ENCODE assay signal across 8 mouse cellular contexts in the genomic region with DNA sequence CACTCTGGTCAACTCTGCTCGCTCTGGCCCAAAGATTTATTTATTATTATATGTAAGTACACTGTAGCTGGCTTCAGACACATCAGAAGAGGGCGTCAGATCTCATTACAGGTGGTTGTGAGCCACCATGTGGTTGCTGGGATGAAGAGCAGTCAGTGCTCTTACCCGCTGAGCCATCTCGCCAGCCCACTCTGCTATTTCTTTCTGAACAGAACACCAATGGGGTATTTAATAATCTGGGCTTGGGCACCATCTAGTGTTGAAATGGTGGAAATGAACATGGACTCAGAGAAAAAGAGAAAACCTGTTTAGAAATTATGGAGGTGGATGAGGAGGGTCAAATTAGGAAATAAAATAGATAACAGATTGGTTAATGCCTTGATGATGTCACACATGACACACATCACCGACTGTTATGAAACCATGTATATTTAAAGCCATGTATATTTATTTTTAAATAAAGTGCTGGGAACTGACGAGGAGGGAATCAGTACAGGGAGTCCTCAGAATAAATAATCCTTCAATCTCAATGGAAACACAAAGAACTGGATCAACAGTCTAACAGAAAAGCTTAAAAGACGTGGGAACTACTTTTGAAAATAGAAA. TPM values are rescaled to one million over a fixed set of nuclear protein-coding genes. Genes with fewer than 3 reads are reported as not detected.
A peak's percentile ranks its signal among the peaks of the same experiment; 100 is the strongest.
DNase-seq lines count a peak whose midpoint lies in the region; ATAC-seq and TF ChIP-seq lines count a peak whose summit lies in the region.

No protein-coding gene starts in this region.

- TF ChIP-seq EP300 in heart, adult 2 months (IDR thresholded peaks at IDR 0.05; ENCODE audit: insufficient read depth, low read depth, low read length) = no peak

- no peak overlapping the region for H3K27ac ChIP-seq in embryonic facial prominence, embryonic 14.5 days (replicated peaks; ENCODE audit: low read depth, low read length)
- no peak overlapping the region for H3K27ac ChIP-seq in heart, adult 2 months
- H3K27ac ChIP-seq in kidney, adult 2 months (ENCODE audit: insufficient read depth, low read depth, low read length) = no peak overlapping the region
- H3K27ac ChIP-seq in limb, embryonic 10.5 days = no peak overlapping the region
- no peak overlapping the region for H3K27ac ChIP-seq in midbrain, embryonic 13.5 days

- no peak for TF ChIP-seq POLR2A in heart, adult 2 months (IDR thresholded peaks at IDR 0.05; ENCODE audit: insufficient read depth, low read depth, low read length)
- no peak for TF ChIP-seq POLR2A in kidney, adult 2 months (IDR thresholded peaks at IDR 0.05; ENCODE audit: low read depth, low read length)

- no peak overlapping the region for H3K4me3 ChIP-seq in embryonic facial prominence, embryonic 14.5 days (ENCODE audit: low read depth, low read length)
- no peak overlapping the region for H3K4me3 ChIP-seq in heart, adult 2 months
- H3K4me3 ChIP-seq in kidney, adult 2 months (ENCODE audit: insufficient read depth, low read depth, low read length) = no peak overlapping the region
- no peak overlapping the region for H3K4me3 ChIP-seq in limb, embryonic 10.5 days
- no peak overlapping the region for H3K4me3 ChIP-seq in midbrain, embryonic 13.5 days (replicated peaks)

- H3K9ac ChIP-seq in embryonic facial prominence, embryonic 14.5 days (ENCODE audit: low read depth, low read length) = no peak overlapping the region
- H3K9ac ChIP-seq in heart, adult 2 months (ENCODE audit: low read depth, low read length) = no peak overlapping the region
- H3K9ac ChIP-seq in midbrain, embryonic 13.5 days (replicated peaks) = no peak overlapping the region

- no peak overlapping the region for H3K4me2 ChIP-seq in embryonic facial prominence, embryonic 14.5 days (ENCODE audit: low read depth, low read length)
- H3K4me2 ChIP-seq in midbrain, embryonic 13.5 days (replicated peaks) = no peak overlapping the region

- H3K4me1 ChIP-seq in embryonic facial prominence, embryonic 14.5 days (ENCODE audit: control insufficient read depth, insufficient read depth, low read length) = no peaks in the 10 kb centered on the region
- no peaks in the 10 kb centered on the region for H3K4me1 ChIP-seq in heart, adult 2 months (ENCODE audit: control insufficient read depth, insufficient read depth, low read length)
- H3K4me1 ChIP-seq in kidney, adult 2 months (ENCODE audit: control insufficient read depth, insufficient read depth, low read length) = no peaks in the 10 kb centered on the region
- H3K4me1 ChIP-seq in limb, embryonic 10.5 days = peaks cover 5% of the 10 kb centered on the region
- H3K4me1 ChIP-seq in midbrain, embryonic 13.5 days (replicated peaks) = 0 out of 2 replicates have a peak, but pooled peaks cover 4% of the 10 kb centered on the region

- no peaks in the 10 kb centered on the region for H3K9me3 ChIP-seq in embryonic facial prominence, embryonic 14.5 days (ENCODE audit: control insufficient read depth, low read length)
- no peaks in the 10 kb centered on the region for H3K9me3 ChIP-seq in limb, embryonic 10.5 days (replicated peaks)
- no peaks in the 10 kb centered on the region for H3K9me3 ChIP-seq in midbrain, embryonic 13.5 days

- no peaks in the 10 kb centered on the region for H3K79me2 ChIP-seq in heart, adult 2 months (replicated peaks; ENCODE audit: control insufficient read depth, insufficient read depth, low read length)

- TF ChIP-seq CTCF in heart, adult 2 months (IDR thresholded peaks at IDR 0.05) = peak; percentile 88
- peak; percentile 56 for TF ChIP-seq CTCF in kidney, adult 2 months (conservative IDR thresholded peaks at IDR 0.05; ENCODE audit: insufficient read depth, insufficient read length, low read depth, low read length)

- H3K27me3 ChIP-seq in embryonic facial prominence, embryonic 14.5 days (replicated peaks; ENCODE audit: control insufficient read depth, insufficient read depth, low read length) = no peaks in the 10 kb centered on the region
- no peaks in the 10 kb centered on the region for H3K27me3 ChIP-seq in heart, adult 2 months (ENCODE audit: control insufficient read depth, insufficient read depth, low read length)
- no peaks in the 10 kb centered on the region for H3K27me3 ChIP-seq in kidney, adult 2 months (replicated peaks; ENCODE audit: control insufficient read depth, insufficient read depth, low read length)
- no peaks in the 10 kb centered on the region for H3K27me3 ChIP-seq in limb, embryonic 10.5 days (ENCODE audit: low read depth, poor library complexity, severe bottlenecking)
- H3K27me3 ChIP-seq in midbrain, embryonic 13.5 days = no peaks in the 10 kb centered on the region

- intact Hi-C loops in heart, adult 2 months (cut with DNase I) = loop anchor here (1.0 to 5.0 kb wide), 2 partner anchors 90 to 344 kb away; no protein-coding TSS in a partner anchor

- peak; percentile 92 for ATAC-seq in embryonic facial prominence, embryonic 14.5 days (ENCODE audit: low read depth)
- peak; percentile 96 for ATAC-seq in midbrain, embryonic 13.5 days

- DNase-seq in CD4-positive helper T cell, adult 2 months (ENCODE audit: low read depth, low spot score) = peak; percentile 78
- DNase-seq in adrenal gland, postnatal 4 days (ENCODE audit: low spot score in 2 of 2) = peak; percentile 9 to 26
- peak; percentile 92 for DNase-seq in embryonic facial prominence, embryonic 14.5 days (ENCODE audit: low spot score)
- peak; percentile 44 to 69 for DNase-seq in heart, adult 2 months
- peak; percentile 92 for DNase-seq in kidney, adult 2 months
- DNase-seq in limb, embryonic 10.5 days (ENCODE audit: low spot score) = peak; percentile 51
- peak; percentile 39 for DNase-seq in spleen, adult 12 weeks (ENCODE audit: low spot score)

- 15% methylated on average over 7 of the region's 7 CpGs for WGBS in embryonic facial prominence, embryonic 14.5 days
- 18% methylated on average over 7 of the region's 7 CpGs for WGBS in heart, adult 2 months
- WGBS in kidney, adult 2 months = 16% methylated on average over 7 of the region's 7 CpGs
- whole genome bisulfite sequencing in limb, embryonic 10.5 days = 23% methylated on average over 7 of the region's 7 CpGs
- 17% methylated on average over 7 of the region's 7 CpGs for WGBS in midbrain, embryonic 13.5 days

- no peaks in the 10 kb centered on the region for H3K36me3 ChIP-seq in embryonic facial prominence, embryonic 14.5 days (ENCODE audit: control insufficient read depth, insufficient read depth, low read length)
- no peaks in the 10 kb centered on the region for H3K36me3 ChIP-seq in heart, adult 2 months (ENCODE audit: control insufficient read depth, insufficient read depth, low read length)
- no peaks in the 10 kb centered on the region for H3K36me3 ChIP-seq in kidney, adult 2 months (ENCODE audit: control insufficient read depth, insufficient read depth, low read length)
- no peaks in the 10 kb centered on the region for H3K36me3 ChIP-seq in limb, embryonic 10.5 days
- H3K36me3 ChIP-seq in midbrain, embryonic 13.5 days = no peaks in the 10 kb centered on the region

RNA-seq across cellular contexts. Expression of a gene that starts 10.8 kb away (rescaled TPM):
- 10 to 100 TPM; 25.9 to 30.6 TPM for total RNA-seq in adrenal gland, postnatal 4 days (2021)
- 32.2 and 37.9 TPM in 2 replicates for polyA plus RNA-seq in embryonic facial prominence, embryonic 14.5 days (2014; fragmentation: Nextera tagmentation; extraction: Ambion mirVana)
- 10 to 100 TPM; 12.1 to 14.1 TPM for total RNA-seq in heart, adult 2 months (2021)
- 3.8 and 5.8 TPM in 2 replicates for polyA plus RNA-seq in heart, adult 2 months (2012; rRNA removed)
- 1.7 and 3.0 TPM in 2 replicates for polyA plus RNA-seq in kidney, adult 2 months (2012; rRNA removed)
- polyA plus RNA-seq in limb, embryonic 10.5 days (2016; fragmentation: Nextera tagmentation; extraction: Ambion mirVana) = 63.3 and 77.9 TPM in 2 replicates
- 64.3 and 72.5 TPM in 2 replicates for polyA plus RNA-seq in midbrain, embryonic 13.5 days (2015; fragmentation: Nextera tagmentation; extraction: Ambion mirVana)

RNA-seq across cellular contexts. Expression of a gene that starts 32.7 kb away (rescaled TPM):
- total RNA-seq in adrenal gland, postnatal 4 days (2021) = 10 to 100 TPM in 1 of 2 experiments, 1 to 10 TPM in 1; 7.7 to 10.1 TPM
- polyA plus RNA-seq in embryonic facial prominence, embryonic 14.5 days (2014; fragmentation: Nextera tagmentation; extraction: Ambion mirVana) = 7.0 and 10.7 TPM in 2 replicates
- 1 to 10 TPM; 1.6 to 2.2 TPM for total RNA-seq in heart, adult 2 months (2021)
- polyA plus RNA-seq in heart, adult 2 months (2012; rRNA removed) = 3.3 and 4.7 TPM in 2 replicates
- polyA plus RNA-seq in kidney, adult 2 months (2012; rRNA removed) = 92.1 and 97.9 TPM in 2 replicates
- polyA plus RNA-seq in limb, embryonic 10.5 days (2016; fragmentation: Nextera tagmentation; extraction: Ambion mirVana) = 1.8 and 3.8 TPM in 2 replicates
- polyA plus RNA-seq in midbrain, embryonic 13.5 days (2015; fragmentation: Nextera tagmentation; extraction: Ambion mirVana) = 6.0 and 7.0 TPM in 2 replicates

RNA-seq across cellular contexts. Expression of a gene that starts 57.4 kb away (rescaled TPM):
- total RNA-seq in adrenal gland, postnatal 4 days (2021) = 1 to 10 TPM; 1.9 to 2.9 TPM
- 3.4 and 3.6 TPM in 2 replicates for polyA plus RNA-seq in embryonic facial prominence, embryonic 14.5 days (2014; fragmentation: Nextera tagmentation; extraction: Ambion mirVana)
- 1 to 10 TPM; 1.1 TPM for total RNA-seq in heart, adult 2 months (2021)
- polyA plus RNA-seq in heart, adult 2 months (2012; rRNA removed) = 0.23 and 0.85 TPM in 2 replicates
- polyA plus RNA-seq in kidney, adult 2 months (2012; rRNA removed) = 7.3 and 10.4 TPM in 2 replicates
- polyA plus RNA-seq in limb, embryonic 10.5 days (2016; fragmentation: Nextera tagmentation; extraction: Ambion mirVana) = 1.1 and 1.7 TPM in 2 replicates
- 0.73 and 0.89 TPM in 2 replicates for polyA plus RNA-seq in midbrain, embryonic 13.5 days (2015; fragmentation: Nextera tagmentation; extraction: Ambion mirVana)

RNA-seq across cellular contexts. Expression of a gene that starts 57.5 kb away (rescaled TPM):
- 10 to 100 TPM; 70.1 to 75.1 TPM for total RNA-seq in adrenal gland, postnatal 4 days (2021)
- polyA plus RNA-seq in embryonic facial prominence, embryonic 14.5 days (2014; fragmentation: Nextera tagmentation; extraction: Ambion mirVana) = 107 and 120 TPM in 2 replicates
- 10 to 100 TPM; 41.6 to 52.1 TPM for total RNA-seq in heart, adult 2 months (2021)
- polyA plus RNA-seq in heart, adult 2 months (2012; rRNA removed) = 27.7 and 39.9 TPM in 2 replicates
- polyA plus RNA-seq in kidney, adult 2 months (2012; rRNA removed) = 36.2 and 48.8 TPM in 2 replicates
- polyA plus RNA-seq in limb, embryonic 10.5 days (2016; fragmentation: Nextera tagmentation; extraction: Ambion mirVana) = 59.4 and 72.0 TPM in 2 replicates
- polyA plus RNA-seq in midbrain, embryonic 13.5 days (2015; fragmentation: Nextera tagmentation; extraction: Ambion mirVana) = 91.6 and 97.5 TPM in 2 replicates

Comparison
In these comparisons a context has a peak if more than half of its experiments do, and no peak if none do; other contexts are left out.
1. DNase-seq: peak in every context shown above with its lines; median percentile 92 in embryonic facial prominence, embryonic 14.5 days; 92 in kidney, adult 2 months; 78 in CD4-positive helper T cell, adult 2 months; 56 in heart, adult 2 months; 51 in limb, embryonic 10.5 days; 39 in spleen, adult 12 weeks; 18 in adrenal gland, postnatal 4 days.